Mouse (Mus musculus) embryonic facial prominence, embryonic 15.5 days (tissue): ENCODE results near the gene Slc8b1. TPM values are rescaled to one million over a fixed set of nuclear protein-coding genes. Genes with fewer than 3 reads are reported as not detected.

Experiments
- ATAC-seq: fragments of 200-750 bp; cut with Nextera tagmentation; 2 replicates; pipeline ENCODE4 v1.8.0; 2017; ENCODE audit warnings: low read depth, moderate TSS enrichment; ENCODE audit not compliant: insufficient number of reproducible peaks, low FRiP score, low TSS enrichment
- H3K27ac ChIP-seq: fragments of 300-500 bp; sonication (generic); replicated peaks from 2 replicates; pipeline ENCODE4 v1.5.1; 2015; ENCODE audit warnings: mild to moderate bottlenecking, inconsistent platforms
- H3K27me3 ChIP-seq: fragments of 300-500 bp; sonication (generic); 2 replicates; pipeline ENCODE4 v1.6.1; 2015; ENCODE audit warnings: inconsistent platforms
- H3K36me3 ChIP-seq: fragments of 300-500 bp; sonication (generic); 2 replicates; pipeline ENCODE4 v1.6.1; 2015; ENCODE audit warnings: mild to moderate bottlenecking, inconsistent platforms
- H3K4me1 ChIP-seq: fragments of 300-500 bp; sonication (generic); 2 replicates; pipeline ENCODE4 v1.6.1; 2015; ENCODE audit warnings: inconsistent platforms
- H3K4me2 ChIP-seq: fragments of 300-500 bp; sonication (generic); replicated peaks from 2 replicates; pipeline ENCODE4 v1.6.1; 2015; ENCODE audit warnings: mild to moderate bottlenecking, inconsistent platforms
- H3K4me3 ChIP-seq: fragments of 300-500 bp; sonication (generic); replicated peaks from 2 replicates; pipeline ENCODE4 v1.5.1; 2015; ENCODE audit warnings: mild to moderate bottlenecking, inconsistent platforms
- H3K9ac ChIP-seq: fragments of 300-500 bp; sonication (generic); 2 replicates; pipeline ENCODE4 v1.6.1; 2015; ENCODE audit warnings: inconsistent platforms
- H3K9me3 ChIP-seq: fragments of 300-500 bp; sonication (generic); replicated peaks from 2 replicates; pipeline ENCODE4 v1.6.1; 2016; ENCODE audit warnings: inconsistent platforms
- WGBS: fragments of 180-500 bp; shearing (Covaris S2); methylation state at CpG from one replicate; pipeline ENCODE4 v1.1.7; 2015; 5-methylcytosine and 5-hydroxymethylcytosine counted together
- polyA plus RNA-seq: library from polyadenylated mRNA; unstranded; fragments of >200 nt; fragmentation: Nextera tagmentation; extraction: Ambion mirVana; gene quantifications from 2 replicates; pipeline ENCODE4 v1.2.1, GENCODE M21; 2015

Gene Slc8b1
- polyA plus RNA-seq, 1 experiment from 2014 or later, result 9.0 TPM

- Histone ChIP-seq H3K4me3 (no peak overlapping the region), H3K9me3 (no peaks in the 10 kb centered on the region), H3K36me3 (no peaks in the 10 kb centered on the region), H3K4me1 (peaks cover 36% of the 10 kb centered on the region), H3K27me3 (no peaks in the 10 kb centered on the region), H3K4me2 (no peak overlapping the region), H3K27ac (no peak overlapping the region), H3K9ac (no peak overlapping the region)
- 44% methylated on average over 4 of the region's 4 CpGs for WGBS
- ATAC-seq, result no peak
Measured at GRCm38 (mm10) chr5:120507311-120507710, 3.7 kb upstream of the Slc8b1 start.

- WGBS, result 16% methylated on average over 14 of the region's 14 CpGs
- no peaks in the 10 kb centered on the region for H3K36me3 ChIP-seq
- peak overlapping the region; percentile 37 for H3K9ac ChIP-seq
- H3K4me2 ChIP-seq, result peak overlapping the region; percentile 81
- H3K4me3 ChIP-seq, result peak overlapping the region; percentile 63
- peaks cover 57% of the 10 kb centered on the region for H3K4me1 ChIP-seq
- no peaks in the 10 kb centered on the region for H3K27me3 ChIP-seq
- no peak for ATAC-seq
- H3K27ac ChIP-seq, result no peak overlapping the region
- H3K9me3 ChIP-seq, result no peaks in the 10 kb centered on the region
Measured at GRCm38 (mm10) chr5:120511643-120512220, 764 bp downstream of the Slc8b1 start.

GRCm38 (mm10) chr5:120512911-120513555 lies 2.1 kb downstream of the Slc8b1 start:
- H3K4me1 ChIP-seq, result peaks cover 64% of the 10 kb centered on the region
- WGBS, result 44% methylated on average over 15 of the region's 15 CpGs

GRCm38 (mm10) chr5:120514031-120514677 lies 3.2 kb downstream of the Slc8b1 start:
- Histone ChIP-seq H3K36me3 (no peaks in the 10 kb centered on the region), H3K9ac (no peak overlapping the region), H3K4me1 (peaks cover 64% of the 10 kb centered on the region), H3K4me2 (no peak overlapping the region), H3K4me3 (no peak overlapping the region), H3K27me3 (no peaks in the 10 kb centered on the region), H3K27ac (peak overlapping the region; percentile 76; the same call in 1 of the 2 replicates), H3K9me3 (no peaks in the 10 kb centered on the region)
- ATAC-seq, result no peak
- WGBS, result 60% methylated on average over 9 of the region's 9 CpGs

More at GRCm38 (mm10) chr5:120512911-120513555, 2.1 kb downstream of the Slc8b1 start:
- H3K36me3 ChIP-seq, result no peaks in the 10 kb centered on the region
- H3K27ac ChIP-seq, result 0 out of 2 replicates have a peak overlapping the region, but pooled peaks have one; percentile 34
- H3K4me2 ChIP-seq, result no peak overlapping the region
- no peaks in the 10 kb centered on the region for H3K27me3 ChIP-seq
- no peak overlapping the region for H3K9ac ChIP-seq
- ATAC-seq, result no peak
- no peak overlapping the region for H3K4me3 ChIP-seq
- no peaks in the 10 kb centered on the region for H3K9me3 ChIP-seq

- H3K9ac ChIP-seq, result no peak overlapping the region
- H3K4me2 ChIP-seq, result no peak overlapping the region
- H3K4me1 ChIP-seq, result peaks cover 64% of the 10 kb centered on the region
Measured at GRCm38 (mm10) chr5:120514754-120515153, 3.8 kb downstream of the Slc8b1 start.

GRCm38 (mm10) chr5:120515451-120515850 lies 4.5 kb downstream of the Slc8b1 start:
- H3K27ac ChIP-seq, result peak overlapping the region; percentile 76; the same call in 1 of the 2 replicates
- no peak overlapping the region for H3K9ac ChIP-seq
- no peaks in the 10 kb centered on the region for H3K27me3 ChIP-seq
- WGBS, result 66% methylated on average over 7 of the region's 7 CpGs
- H3K4me1 ChIP-seq, result peaks cover 61% of the 10 kb centered on the region
- H3K9me3 ChIP-seq, result no peaks in the 10 kb centered on the region
- no peak overlapping the region for H3K4me2 ChIP-seq
- no peak for ATAC-seq
- H3K36me3 ChIP-seq, result no peaks in the 10 kb centered on the region
- H3K4me3 ChIP-seq, result no peak overlapping the region

More at GRCm38 (mm10) chr5:120514754-120515153, 3.8 kb downstream of the Slc8b1 start:
- 7% methylated on average over 4 of the region's 4 CpGs for WGBS
- Histone ChIP-seq H3K27ac (peak overlapping the region; percentile 76), H3K36me3 (no peaks in the 10 kb centered on the region), H3K27me3 (no peaks in the 10 kb centered on the region), H3K9me3 (no peaks in the 10 kb centered on the region), H3K4me3 (no peak overlapping the region)
- no peak for ATAC-seq

- Histone ChIP-seq H3K4me3 (no peak overlapping the region), H3K4me1 (peaks cover 53% of the 10 kb centered on the region), H3K4me2 (no peak overlapping the region), H3K27me3 (no peaks in the 10 kb centered on the region), H3K9me3 (no peaks in the 10 kb centered on the region), H3K9ac (no peak overlapping the region), H3K36me3 (no peaks in the 10 kb centered on the region), H3K27ac (peak overlapping the region; percentile 22; the same call in 1 of the 2 replicates)
- whole genome bisulfite sequencing, result 59% methylated on average over 15 of the region's 15 CpGs
- ATAC-seq, result no peak
Measured at GRCm38 (mm10) chr5:120516221-120516984, 5.4 kb downstream of the Slc8b1 start.

GRCm38 (mm10) chr5:120517552-120517951 lies 6.6 kb downstream of the Slc8b1 start:
- Histone ChIP-seq H3K36me3 (0 out of 2 replicates have a peak, but pooled peaks cover 7% of the 10 kb centered on the region), H3K9ac (no peak overlapping the region), H3K4me3 (no peak overlapping the region), H3K4me1 (peaks cover 43% of the 10 kb centered on the region), H3K4me2 (no peak overlapping the region), H3K27ac (peak overlapping the region; percentile 55), H3K9me3 (no peaks in the 10 kb centered on the region), H3K27me3 (no peaks in the 10 kb centered on the region)
- no peak for ATAC-seq
- WGBS, result 46% methylated on average over 9 of the region's 9 CpGs

GRCm38 (mm10) chr5:120522649-120523048 lies 11.7 kb downstream of the Slc8b1 start:
- peaks cover 11% of the 10 kb centered on the region; the same call in 1 of the 2 replicates for H3K36me3 ChIP-seq
- H3K27ac ChIP-seq, result no peak overlapping the region
- no peak overlapping the region for H3K9ac ChIP-seq
- no peak for ATAC-seq
- WGBS, result 77% methylated on average over 3 of the region's 3 CpGs
- no peak overlapping the region for H3K4me2 ChIP-seq
- H3K4me1 ChIP-seq, result no peaks in the 10 kb centered on the region
- H3K9me3 ChIP-seq, result no peaks in the 10 kb centered on the region
- no peaks in the 10 kb centered on the region for H3K27me3 ChIP-seq
- H3K4me3 ChIP-seq, result no peak overlapping the region

- 95% methylated on average over 2 of the region's 2 CpGs for WGBS
- H3K36me3 ChIP-seq, result peaks cover 11% of the 10 kb centered on the region; the same call in 1 of the 2 replicates
- H3K4me3 ChIP-seq, result no peak overlapping the region
Measured at GRCm38 (mm10) chr5:120524736-120525135, 13.8 kb downstream of the Slc8b1 start.

GRCm38 (mm10) chr5:120525737-120526136 lies 14.8 kb downstream of the Slc8b1 start:
- Histone ChIP-seq H3K4me2 (no peak overlapping the region), H3K9ac (no peak overlapping the region), H3K27me3 (no peaks in the 10 kb centered on the region), H3K36me3 (peaks cover 11% of the 10 kb centered on the region; the same call in 1 of the 2 replicates), H3K4me3 (no peak overlapping the region), H3K27ac (no peak overlapping the region), H3K9me3 (no peaks in the 10 kb centered on the region), H3K4me1 (no peaks in the 10 kb centered on the region)
- no peak for ATAC-seq
- WGBS, result 38% methylated on average over 5 of the region's 5 CpGs

More at GRCm38 (mm10) chr5:120524736-120525135, 13.8 kb downstream of the Slc8b1 start:
- no peak overlapping the region for H3K9ac ChIP-seq
- ATAC-seq, result no peak
- no peak overlapping the region for H3K27ac ChIP-seq
- H3K9me3 ChIP-seq, result no peaks in the 10 kb centered on the region
- no peak overlapping the region for H3K4me2 ChIP-seq
- no peaks in the 10 kb centered on the region for H3K4me1 ChIP-seq
- H3K27me3 ChIP-seq, result no peaks in the 10 kb centered on the region
